9 mouse cellular contexts compared by ENCODE assay signal in genomic region chr5:96802185-96802584, GRCm38 (mm10). TPM values are rescaled to one million over a fixed set of nuclear protein-coding genes. Genes with fewer than 3 reads are reported as not detected.
DNase-seq lines count a peak whose midpoint lies in the region; ATAC-seq and TF ChIP-seq lines count a peak whose summit lies in the region.
"Had no signal": no experiment of that assay in that cellular context is flagged by ENCODE, and none has a peak within 500 bp of the region (broad histone marks: within the 10 kb centered on the region; RNA-seq: fewer than 3 reads in every experiment).

No protein-coding gene starts in this region.

- H3K27me3 ChIP-seq in kidney, embryonic 14.5 days (ENCODE audit: control insufficient read depth, insufficient read depth, low read length), result no peaks in the 10 kb centered on the region
- H3K27me3 ChIP-seq in embryonic facial prominence, embryonic 10.5 days (replicated peaks; ENCODE audit: low read depth, poor library complexity, severe bottlenecking), result no peaks in the 10 kb centered on the region
- H3K27me3 ChIP-seq in intestine, postnatal 0 days (replicated peaks; ENCODE audit: control insufficient read depth, insufficient read depth, low read length), result no peaks in the 10 kb centered on the region

- H3K9me3 ChIP-seq in kidney, embryonic 14.5 days (ENCODE audit: control insufficient read depth, low read length), result no peaks in the 10 kb centered on the region
- H3K9me3 ChIP-seq in embryonic facial prominence, embryonic 10.5 days, result no peaks in the 10 kb centered on the region
- no peaks in the 10 kb centered on the region for H3K9me3 ChIP-seq in intestine, postnatal 0 days (ENCODE audit: control insufficient read depth)

- H3K9ac ChIP-seq in kidney, embryonic 14.5 days (ENCODE audit: low read depth, low read length), result no peak overlapping the region
- H3K9ac ChIP-seq in intestine, postnatal 0 days (ENCODE audit: low read depth, low read length), result no peak overlapping the region

- 31% methylated on average over 7 of the region's 7 CpGs for WGBS in kidney, embryonic 14.5 days
- WGBS in embryonic facial prominence, embryonic 10.5 days, result 25% methylated on average over 7 of the region's 7 CpGs
- WGBS in intestine, postnatal 0 days, result 15% methylated on average over 7 of the region's 7 CpGs

- ATAC-seq in kidney, embryonic 14.5 days (ENCODE audit: low FRiP score, low TSS enrichment), result no peak
- ATAC-seq in intestine, postnatal 0 days, result 0 out of 2 replicates have a peak, but pooled peaks have one; percentile 18

- no peak overlapping the region for H3K4me3 ChIP-seq in kidney, embryonic 14.5 days (ENCODE audit: low read length)
- no peak overlapping the region for H3K4me3 ChIP-seq in embryonic facial prominence, embryonic 10.5 days
- no peak overlapping the region for H3K4me3 ChIP-seq in intestine, postnatal 0 days (ENCODE audit: low read depth, low read length)

- no peak for TF ChIP-seq CTCF in intestine, postnatal 0 days (IDR thresholded peaks at IDR 0.05; ENCODE audit: low read depth)

- DNase-seq in kidney, adult 9 months, result no peak
- peak; percentile 27 for DNase-seq in embryonic facial prominence, embryonic 10.5 days (ENCODE audit: low spot score)
- DNase-seq in skeletal muscle tissue, adult 2 months (ENCODE audit: low read depth, low spot score), result peak; percentile 78
- no peak for DNase-seq in liver
- no peak for DNase-seq in right cerebral cortex, postnatal 36 days (ENCODE audit: low spot score in 2 of 2)
- DNase-seq in layer of hippocampus, postnatal 36 days, result no peak
- DNase-seq: cerebellum, adult 18-20 months had no signal

- peak overlapping the region; percentile 13; the same call in 1 of the 2 replicates for H3K27ac ChIP-seq in kidney, embryonic 14.5 days (ENCODE audit: low read depth, low read length)
- no peak overlapping the region for H3K27ac ChIP-seq in embryonic facial prominence, embryonic 10.5 days (replicated peaks)
- H3K27ac ChIP-seq in intestine, postnatal 0 days (ENCODE audit: low read depth, low read length), result no peak overlapping the region

- H3K4me2 ChIP-seq in kidney, embryonic 14.5 days (replicated peaks; ENCODE audit: low read depth, low read length), result no peak overlapping the region
- H3K4me2 ChIP-seq in intestine, postnatal 0 days (replicated peaks; ENCODE audit: low read depth), result no peak overlapping the region

- H3K36me3 ChIP-seq in kidney, embryonic 14.5 days (ENCODE audit: control insufficient read depth, insufficient read depth, low read length), result no peaks in the 10 kb centered on the region
- no peaks in the 10 kb centered on the region for H3K36me3 ChIP-seq in embryonic facial prominence, embryonic 10.5 days (replicated peaks)
- H3K36me3 ChIP-seq in intestine, postnatal 0 days (ENCODE audit: control insufficient read depth, insufficient read depth), result no peaks in the 10 kb centered on the region

- peaks cover 20% of the 10 kb centered on the region for H3K4me1 ChIP-seq in kidney, embryonic 14.5 days (ENCODE audit: control insufficient read depth, insufficient read depth, low read length)
- H3K4me1 ChIP-seq in embryonic facial prominence, embryonic 10.5 days, result peaks cover 31% of the 10 kb centered on the region
- H3K4me1 ChIP-seq in intestine, postnatal 0 days (replicated peaks; ENCODE audit: control insufficient read depth, insufficient read depth, low read length), result no peaks in the 10 kb centered on the region

RNA-seq across cellular contexts. Expression of gene Anxa3, which starts 9.0 kb away (rescaled TPM):
- polyA plus RNA-seq in kidney, embryonic 14.5 days (2014; fragmentation: Nextera tagmentation; extraction: Ambion mirVana), result 57.3 and 64.9 TPM in 2 replicates
- 26.5 and 28.9 TPM in 2 replicates for polyA plus RNA-seq in embryonic facial prominence, embryonic 10.5 days (2016; fragmentation: Nextera tagmentation; extraction: Ambion mirVana)
- 32.1 TPM in 2 replicates for polyA plus RNA-seq in intestine, postnatal 0 days (2015; fragmentation: Nextera tagmentation; extraction: Ambion mirVana)
- 10 to 100 TPM in 1 of 2 experiments, 1 to 10 TPM in 1; 10.0 to 10.6 TPM for total RNA-seq in layer of hippocampus, postnatal 36 days (2021)

Comparison
In these comparisons a context has a peak if more than half of its experiments do, and no peak if none do; other contexts are left out.
1. DNase-seq: peak in embryonic facial prominence, embryonic 10.5 days (single experiment) and skeletal muscle tissue, adult 2 months (single experiment); none in kidney, adult 9 months (single experiment), liver (single experiment), right cerebral cortex, postnatal 36 days (0 of 2) and layer of hippocampus, postnatal 36 days (0 of 2).